Mouse (Mus musculus) heart, embryonic 14.5 days (tissue): ENCODE results near the gene Ovol2. TPM values are rescaled to one million over a fixed set of nuclear protein-coding genes. Genes with fewer than 3 reads are reported as not detected.

ENCODE experiments used
- ATAC-seq: fragments of 200-750 bp; cut with Nextera tagmentation; 2 replicates; pipeline ENCODE4 v1.8.0; 2017; ENCODE audit warnings: low read depth, moderate TSS enrichment; ENCODE audit not compliant: insufficient number of reproducible peaks, insufficient read depth, low FRiP score
- H3K27ac ChIP-seq, 2 experiments: fragments of 200-500 bp in 1 of 2; fragments of 300-500 bp in 1 of 2; sonication (generic) in 1 of 2; replicated peaks in 1 of 2; 2 replicates each; pipeline ENCODE4 v1.5.1; 2012 to 2014; ENCODE audit warnings: low read depth in 2 of 2, low read length in 2 of 2, control low read depth in 1 of 2, mild to moderate bottlenecking in 1 of 2, mixed read lengths in 1 of 2; ENCODE audit not compliant: control insufficient read depth in 1 of 2, insufficient read depth in 1 of 2
- H3K27me3 ChIP-seq: fragments of 300-500 bp; sonication (generic); 2 replicates; pipeline ENCODE4 v1.6.1; 2014; ENCODE audit warnings: mild to moderate bottlenecking, low read length, control low read depth; ENCODE audit not compliant: control insufficient read depth, insufficient read depth
- H3K36me3 ChIP-seq: fragments of 300-500 bp; sonication (generic); 2 replicates; pipeline ENCODE4 v1.6.1; 2014; ENCODE audit warnings: mild to moderate bottlenecking, control low read depth, low read length, mixed read lengths; ENCODE audit not compliant: control insufficient read depth, insufficient read depth
- H3K4me1 ChIP-seq, 2 experiments: fragments of 200-500 bp in 1 of 2; fragments of 300-500 bp in 1 of 2; sonication (generic) in 1 of 2; 2 replicates each; pipeline ENCODE4 v1.6.1; 2012 to 2014; ENCODE audit warnings: low read length in 2 of 2, control low read depth in 1 of 2, mixed read lengths in 1 of 2; ENCODE audit not compliant: control insufficient read depth in 2 of 2, insufficient read depth in 2 of 2
- H3K4me2 ChIP-seq: fragments of 300-500 bp; sonication (generic); 2 replicates; pipeline ENCODE4 v1.6.1; 2014; ENCODE audit warnings: mild to moderate bottlenecking, low read length
- H3K4me3 ChIP-seq, 2 experiments: fragments of 200-500 bp in 1 of 2; fragments of 300-500 bp in 1 of 2; sonication (generic) in 1 of 2; 2 replicates each; pipeline ENCODE4 v1.5.1; 2012 to 2014; ENCODE audit warnings: low read length in 2 of 2, mild to moderate bottlenecking in 2 of 2, control low read depth in 1 of 2, low read depth in 1 of 2, moderate library complexity in 1 of 2; ENCODE audit not compliant: control insufficient read depth in 1 of 2, insufficient read depth in 1 of 2
- H3K9ac ChIP-seq: fragments of 300-500 bp; sonication (generic); 2 replicates; pipeline ENCODE4 v1.6.1; 2014; ENCODE audit warnings: mild to moderate bottlenecking, low read length
- H3K9me3 ChIP-seq: fragments of 300-500 bp; sonication (generic); 2 replicates; pipeline ENCODE4 v1.6.1; 2016; ENCODE audit warnings: low read length, control low read depth; ENCODE audit not compliant: control insufficient read depth
- WGBS: fragments of 180-500 bp; shearing (Covaris S2); extraction: QIAGEN DNeasy Blood & Tissue Kit; methylation state at CpG from one replicate; pipeline ENCODE4 v1.1.7; 2014; 5-methylcytosine and 5-hydroxymethylcytosine counted together
- polyA plus RNA-seq: library from polyadenylated mRNA; unstranded; fragments of >200 nt; fragmentation: Nextera tagmentation; extraction: Ambion mirVana; gene quantifications from 2 replicates; pipeline ENCODE4 v1.2.1, GENCODE M21; 2014

The Ovol2 gene
- polyA plus RNA-seq, 1 experiment from 2014 or later, result 0.18 TPM

DNA sequence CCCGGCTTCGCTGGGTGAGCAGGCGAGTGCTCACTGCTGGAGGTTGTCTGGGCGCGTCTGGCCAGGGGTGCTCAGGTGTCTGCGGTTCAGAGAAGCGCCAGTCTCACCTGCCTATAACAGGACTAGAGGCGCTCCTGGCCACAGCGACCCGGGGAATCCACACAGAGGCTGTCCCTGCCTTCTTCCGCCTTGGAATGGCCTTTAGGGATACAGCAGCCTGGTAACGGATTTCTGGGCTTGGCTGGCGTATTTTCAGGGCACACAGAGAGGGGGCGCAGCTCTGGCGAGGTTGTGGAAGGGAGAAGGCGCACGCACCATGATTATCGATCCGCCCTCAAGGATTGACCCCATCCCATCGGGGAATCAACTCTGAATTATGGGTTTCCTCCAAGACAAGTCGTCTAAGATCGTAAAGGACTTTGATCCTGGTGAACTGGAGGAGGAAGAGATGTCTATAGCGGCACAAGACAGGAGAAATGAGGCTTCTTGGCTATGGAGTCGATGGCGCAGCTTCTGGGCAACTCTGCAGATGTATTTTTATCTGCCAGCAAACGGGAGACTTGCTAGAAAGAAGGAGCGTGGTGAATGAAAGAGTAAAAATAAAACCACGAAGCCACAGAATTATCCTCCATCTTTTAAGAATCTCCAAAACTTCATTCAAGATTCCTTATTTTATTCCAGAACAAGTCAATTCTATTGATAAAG is 1.3 kb upstream of the Ovol2 start:
- H3K9me3 ChIP-seq, result no peaks in the 10 kb centered on the region
- peak overlapping the region; percentile 99 for H3K4me2 ChIP-seq
- no peak for ATAC-seq
- peak overlapping the region; percentile 11; the same call in 1 of the 2 replicates for H3K9ac ChIP-seq
- peaks cover 4 to 34% of the 10 kb centered on the region in 2 experiments; a peak in 3 of 4 replicates for H3K4me1 ChIP-seq
- WGBS, result 8% methylated on average over 28 of the region's 28 CpGs
- H3K27ac ChIP-seq, result no peak overlapping the region
- peaks cover 72% of the 10 kb centered on the region for H3K27me3 ChIP-seq
- H3K36me3 ChIP-seq, result no peaks in the 10 kb centered on the region
- peak overlapping the region; percentile 18 to 58 for H3K4me3 ChIP-seq

DNA sequence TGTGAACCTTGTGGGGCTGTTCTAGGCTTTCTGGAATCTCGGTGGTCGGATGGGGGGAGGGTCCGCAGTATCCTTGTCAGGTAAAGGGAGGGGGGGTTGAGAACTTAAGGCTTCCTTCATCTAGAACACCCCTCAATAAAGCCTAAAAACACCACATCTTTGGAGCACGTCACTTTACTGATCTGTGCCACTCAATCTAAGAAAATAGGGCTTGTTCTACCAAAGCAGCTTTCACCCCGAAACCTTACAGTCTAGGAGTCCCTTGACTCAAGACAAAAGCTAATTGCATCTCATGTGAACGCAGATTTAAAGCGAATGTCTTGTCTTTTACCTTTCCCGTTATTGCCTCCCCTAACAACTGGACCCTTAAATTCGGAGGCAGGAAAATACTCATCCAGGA is 540 bp upstream of the Ovol2 start:
- Histone ChIP-seq H3K9me3 (no peaks in the 10 kb centered on the region), H3K4me2 (peak overlapping the region; percentile 99), H3K27me3 (peaks cover 80% of the 10 kb centered on the region), H3K27ac (no peak overlapping the region), H3K36me3 (no peaks in the 10 kb centered on the region), H3K9ac (0 out of 2 replicates have a peak overlapping the region, but pooled peaks have one; percentile 11), H3K4me1 (peaks cover 4 to 34% of the 10 kb centered on the region in 2 experiments; a peak in 3 of 4 replicates), H3K4me3 (peak overlapping the region; percentile 48 to 58; a peak in 3 of 4 replicates)
- 5% methylated on average over 9 of the region's 9 CpGs for WGBS
- no peak for ATAC-seq

DNA sequence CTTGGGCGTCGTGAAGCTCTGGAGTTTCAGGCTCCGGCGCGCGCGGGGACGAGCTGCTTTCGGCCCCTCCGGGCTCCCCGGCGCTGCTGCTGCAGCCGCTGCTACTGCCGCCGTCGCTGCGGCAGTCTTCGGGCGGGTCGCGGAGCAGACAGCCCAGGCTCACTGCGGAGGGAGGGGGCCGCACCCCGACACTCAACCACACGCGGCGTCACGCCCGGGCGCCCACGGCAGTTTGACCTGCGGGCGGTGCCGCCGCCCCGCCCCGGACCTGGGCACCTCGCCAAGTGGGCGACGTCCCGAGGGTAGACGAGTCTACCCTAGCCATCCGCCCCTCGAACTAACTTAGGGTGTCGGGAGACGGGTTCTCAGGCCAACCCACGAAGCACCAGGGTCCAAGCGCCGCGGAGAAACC is 980 bp downstream of the Ovol2 start:
- Histone ChIP-seq H3K4me1 (peaks cover 4 to 34% of the 10 kb centered on the region in 2 experiments; a peak in 3 of 4 replicates), H3K27ac (no peak overlapping the region), H3K9ac (peak overlapping the region; percentile 64), H3K9me3 (no peaks in the 10 kb centered on the region), H3K4me2 (peak overlapping the region; percentile 99), H3K36me3 (no peaks in the 10 kb centered on the region), H3K4me3 (peak overlapping the region; percentile 48 to 58), H3K27me3 (peaks cover 93% of the 10 kb centered on the region)
- WGBS, result under 1% methylated on average over 50 of the region's 50 CpGs
- ATAC-seq, result no peak; the same call in 1 of the 2 replicates

DNA sequence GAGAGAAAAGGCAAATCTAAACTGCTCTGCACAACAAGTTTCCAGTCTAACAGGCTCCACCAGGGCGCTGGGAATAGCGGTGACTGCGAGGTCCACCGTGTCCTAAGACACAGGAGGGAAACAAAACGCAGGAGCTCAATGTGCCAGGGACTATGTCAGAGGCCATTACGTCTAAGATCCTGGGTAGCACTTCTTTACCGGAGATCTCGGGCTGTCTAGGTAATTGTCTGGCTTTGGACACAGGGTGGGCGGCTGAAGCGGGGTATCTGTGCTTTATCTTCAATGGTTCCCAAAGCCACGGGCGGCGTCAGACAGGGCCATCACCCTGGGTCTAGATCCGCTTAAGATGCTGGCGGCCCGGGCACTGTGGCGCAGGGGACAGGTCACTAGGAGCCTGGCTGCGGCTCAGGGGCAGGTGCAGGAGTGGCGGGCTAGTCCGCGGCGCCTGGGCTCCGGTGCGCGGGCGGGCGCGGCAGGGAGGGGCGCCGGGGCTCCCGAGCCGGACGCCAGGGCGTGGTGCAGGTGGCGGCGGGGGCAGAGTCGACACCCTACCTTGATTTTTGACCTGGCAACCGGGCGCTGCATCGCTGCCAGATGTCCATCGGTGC is 1.5 kb downstream of the Ovol2 start:
- no peak overlapping the region for H3K27ac ChIP-seq
- no peak for ATAC-seq

DNA sequence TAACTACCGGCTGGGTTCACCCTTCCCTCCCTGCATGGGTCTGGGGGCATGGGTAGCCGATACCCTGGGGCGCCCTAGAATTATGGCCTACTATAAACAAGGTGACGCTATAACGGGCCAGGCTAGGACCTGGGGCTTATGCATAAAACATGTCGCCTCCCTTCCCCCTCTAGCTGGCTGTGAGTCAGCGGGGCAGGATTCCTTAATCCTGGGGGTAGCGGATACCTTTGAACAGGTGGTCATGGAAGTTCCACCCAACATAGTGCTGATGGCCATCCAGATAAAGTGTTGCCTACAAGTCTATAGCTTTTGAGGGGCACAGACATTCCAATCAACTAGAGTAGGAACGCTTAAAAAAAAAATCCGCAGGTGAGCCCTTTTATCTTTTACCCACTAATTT is 2.0 kb downstream of the Ovol2 start:
- Histone ChIP-seq H3K4me2 (peak overlapping the region; percentile 99), H3K9ac (no peak overlapping the region), H3K4me1 (peaks cover 4 to 34% of the 10 kb centered on the region in 2 experiments; a peak in 3 of 4 replicates), H3K9me3 (no peaks in the 10 kb centered on the region), H3K36me3 (no peaks in the 10 kb centered on the region), H3K4me3 (peak overlapping the region in 1 of 2 experiments; percentile 58; a peak in 2 of 4 replicates), H3K27me3 (peaks cover 86% of the 10 kb centered on the region), H3K27ac (no peak overlapping the region)
- 6% methylated on average over 10 of the region's 10 CpGs for WGBS
- ATAC-seq, result no peak

More for the DNA sequence above, 1.5 kb downstream of the Ovol2 start:
- Histone ChIP-seq H3K4me2 (peak overlapping the region; percentile 99), H3K4me1 (peaks cover 4 to 34% of the 10 kb centered on the region in 2 experiments; a peak in 3 of 4 replicates), H3K9me3 (no peaks in the 10 kb centered on the region), H3K9ac (peak overlapping the region; percentile 64), H3K4me3 (peak overlapping the region; percentile 48 to 58), H3K27me3 (peaks cover 90% of the 10 kb centered on the region), H3K36me3 (no peaks in the 10 kb centered on the region)
- WGBS, result 1% methylated on average over 41 of the region's 41 CpGs

DNA sequence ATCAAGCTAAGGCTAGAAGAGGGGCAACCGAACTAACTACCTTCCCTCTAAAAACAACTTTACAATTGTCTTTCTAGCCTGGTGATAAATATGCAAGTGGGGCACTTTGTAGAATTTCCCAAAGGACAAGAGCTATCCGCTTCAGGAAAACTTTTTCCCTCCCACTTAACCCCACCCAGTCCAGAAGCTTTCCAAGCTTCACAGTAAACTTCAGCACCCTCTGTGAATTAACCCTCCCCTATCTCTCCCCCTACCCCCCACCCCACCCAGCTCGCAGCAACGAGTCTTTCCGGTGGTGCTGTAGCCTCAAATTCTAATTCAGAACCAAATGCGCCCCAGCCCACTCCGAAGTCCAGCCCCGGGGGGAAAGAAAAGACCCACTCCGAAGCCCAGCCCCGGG is 2.5 kb downstream of the Ovol2 start:
- H3K4me1 ChIP-seq, result peaks cover 4 to 34% of the 10 kb centered on the region in 2 experiments; a peak in 3 of 4 replicates
- H3K9me3 ChIP-seq, result no peaks in the 10 kb centered on the region
- no peak overlapping the region for H3K9ac ChIP-seq
- no peak overlapping the region for H3K27ac ChIP-seq
- H3K27me3 ChIP-seq, result peaks cover 81% of the 10 kb centered on the region
- peak overlapping the region in 1 of 2 experiments; percentile 58; a peak in 2 of 4 replicates for H3K4me3 ChIP-seq
- WGBS, result 2% methylated on average over 10 of the region's 10 CpGs
- no peaks in the 10 kb centered on the region for H3K36me3 ChIP-seq
- no peak for ATAC-seq
- H3K4me2 ChIP-seq, result peak overlapping the region; percentile 99

DNA sequence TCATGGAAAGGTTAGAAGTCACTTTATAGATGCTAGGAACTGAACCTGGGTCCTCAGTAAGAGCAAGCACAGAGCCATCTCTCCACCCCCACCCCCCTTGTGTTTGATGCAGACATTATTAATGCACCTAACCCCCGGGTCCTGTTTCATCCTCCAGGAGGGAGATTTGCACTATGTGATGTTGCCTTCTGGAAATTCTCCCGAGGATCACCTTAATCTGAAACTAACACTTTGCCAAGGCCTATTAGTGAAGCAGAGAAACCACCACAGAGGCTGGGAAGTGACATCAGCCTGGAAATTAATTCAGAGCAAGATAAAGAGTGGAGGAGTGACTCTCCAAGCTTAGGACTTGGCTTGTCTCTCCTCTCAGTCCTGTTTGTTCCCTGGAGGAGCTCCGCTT is 7.7 kb downstream of the Ovol2 start:
- Histone ChIP-seq H3K4me1 (no peaks in the 10 kb centered on the region), H3K9ac (no peak overlapping the region), H3K4me2 (no peak overlapping the region), H3K4me3 (no peak overlapping the region), H3K27ac (no peak overlapping the region), H3K36me3 (no peaks in the 10 kb centered on the region), H3K27me3 (peaks cover 30% of the 10 kb centered on the region), H3K9me3 (no peaks in the 10 kb centered on the region)
- WGBS, result 54% methylated on average over 3 of the region's 3 CpGs
- ATAC-seq, result no peak
